Mouse (Mus musculus): ENCODE data around the gene Cntd1. TPM values are rescaled to one million over a fixed set of nuclear protein-coding genes. Genes with fewer than 3 reads are reported as not detected.
"Not testable (repeated sequence)": the region's sequence is repeated elsewhere in the genome, so short reads cannot be mapped to it uniquely, and the experiment has no call there.

The Cntd1 gene
- polyA plus RNA-seq, 1 experiment from 2014 or later, result 1.3 TPM

DNA sequence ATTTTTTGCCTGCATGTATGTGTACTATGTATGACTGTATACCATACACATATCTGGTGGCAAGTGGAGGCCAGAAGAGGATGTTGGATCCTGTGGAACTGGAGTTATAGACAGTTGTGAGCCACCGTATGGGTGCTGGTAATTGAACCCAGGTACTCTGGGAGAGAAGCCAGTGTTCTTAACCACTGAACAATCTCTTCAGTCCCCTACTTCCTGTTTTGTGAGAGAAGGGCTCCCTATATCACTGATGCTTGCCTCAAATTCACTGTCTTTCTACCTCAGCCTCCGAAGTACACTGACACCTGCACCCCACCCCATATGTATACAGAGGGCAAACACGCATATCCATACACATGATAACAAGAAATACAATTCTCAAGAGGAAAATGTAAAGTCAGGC is 32.3 kb downstream of the Cntd1 start:
- no peaks in the 10 kb centered on the region for H3K36me3 ChIP-seq (replicated peaks)
- no peaks in the 10 kb centered on the region for H3K9me3 ChIP-seq
- 85% methylated on average over 3 of the region's 3 CpGs for WGBS
- no peak overlapping the region for H3K27ac ChIP-seq (replicated peaks)
- H3K4me1 ChIP-seq, result no peaks in the 10 kb centered on the region; the same call in 1 of the 2 replicates
- no peak for DNase-seq (ENCODE audit: low spot score)
- H3K27me3 ChIP-seq (replicated peaks; ENCODE audit: low read depth, poor library complexity, severe bottlenecking), result no peaks in the 10 kb centered on the region
- H3K4me3 ChIP-seq, result no peak overlapping the region

DNA sequence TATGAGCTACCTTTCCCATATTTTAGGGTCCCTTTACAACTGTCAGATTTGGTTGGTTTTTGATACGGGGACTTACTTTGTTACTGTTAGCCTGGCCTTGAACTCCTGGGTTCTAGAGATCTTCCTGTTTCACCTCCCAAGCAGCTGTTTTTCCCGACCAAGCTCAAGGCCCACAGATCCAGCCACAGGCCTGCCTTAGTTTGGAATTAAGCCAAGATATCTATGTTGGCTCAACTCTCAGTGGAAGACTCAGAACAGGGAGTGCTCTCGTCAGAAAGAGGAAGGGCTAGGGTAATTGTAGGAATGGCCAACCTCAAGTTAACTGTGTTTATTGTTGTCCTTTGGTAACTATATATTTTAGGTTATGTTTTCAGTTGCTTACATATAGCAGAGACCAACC is 33.3 kb downstream of the Cntd1 start:
- Histone ChIP-seq H3K36me3 (replicated peaks) (no peaks in the 10 kb centered on the region), H3K4me1 (peaks cover 9% of the 10 kb centered on the region), H3K27me3 (replicated peaks; ENCODE audit: low read depth, poor library complexity, severe bottlenecking) (no peaks in the 10 kb centered on the region), H3K27ac (replicated peaks) (no peak overlapping the region), H3K9me3 (no peaks in the 10 kb centered on the region), H3K4me3 (no peak overlapping the region)
- 82% methylated on average over 3 of the region's 3 CpGs for WGBS
- DNase-seq (ENCODE audit: low spot score), result no peak

DNA sequence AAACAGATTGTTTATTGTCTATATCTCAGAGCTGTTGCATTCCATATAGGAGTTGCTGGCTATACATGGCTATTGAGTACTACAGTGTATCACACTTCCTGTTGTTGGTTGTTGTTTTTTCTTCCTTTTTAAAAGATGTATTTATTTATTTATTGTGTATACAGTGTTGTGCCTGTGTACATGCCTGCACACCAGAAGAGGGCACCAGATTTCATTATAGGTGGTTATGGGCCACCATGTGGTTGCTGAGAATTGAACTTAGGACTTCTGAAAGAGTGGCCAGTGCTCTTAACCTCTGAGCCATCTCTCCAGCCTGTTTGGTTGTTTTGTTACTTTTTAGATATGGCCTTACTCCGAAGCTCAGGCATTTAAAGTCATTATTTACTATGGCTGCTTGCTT is 35.8 kb downstream of the Cntd1 start:
- H3K27ac ChIP-seq (replicated peaks), result no peak overlapping the region
- H3K9me3 ChIP-seq, result no peaks in the 10 kb centered on the region
- 92% methylated on average over 1 of the region's 1 CpGs for WGBS
- no peak overlapping the region for H3K4me3 ChIP-seq
- H3K27me3 ChIP-seq (replicated peaks; ENCODE audit: low read depth, poor library complexity, severe bottlenecking), result no peaks in the 10 kb centered on the region
- H3K36me3 ChIP-seq (replicated peaks), result peaks cover 22% of the 10 kb centered on the region
- DNase-seq (ENCODE audit: low spot score), result no peak
- H3K4me1 ChIP-seq, result peaks cover 17% of the 10 kb centered on the region

DNA sequence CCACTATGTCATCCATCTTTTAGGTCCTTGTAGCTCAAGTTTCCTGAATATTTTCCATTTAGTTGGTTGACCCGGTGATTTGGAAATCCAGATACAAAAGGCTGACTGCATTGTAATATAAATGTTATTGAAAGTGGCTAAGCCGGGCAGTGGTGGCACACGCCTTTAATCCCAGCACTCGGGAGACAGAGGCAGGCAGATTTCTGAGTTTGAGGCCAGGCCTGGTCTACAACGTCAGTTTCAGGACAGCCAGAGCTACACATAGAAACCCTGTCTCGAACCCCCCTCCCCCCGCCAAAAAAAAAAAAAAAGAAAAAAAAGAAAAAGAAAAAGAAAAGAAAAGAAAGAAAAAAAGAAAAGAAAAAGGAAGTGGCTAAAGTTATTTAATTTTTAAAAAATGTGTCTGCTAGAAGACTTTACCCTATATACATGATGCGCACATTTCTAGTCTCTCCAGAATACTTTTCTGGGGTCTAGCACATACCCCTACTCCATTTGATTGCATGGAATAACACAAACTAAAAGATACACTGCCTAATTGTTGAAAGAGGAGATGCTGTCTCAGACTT is 36.4 kb downstream of the Cntd1 start:
- peak overlapping the region; percentile 92 for H3K27ac ChIP-seq (replicated peaks)
- H3K4me3 ChIP-seq, result peak overlapping the region; percentile 99
- H3K9me3 ChIP-seq, result no peaks in the 10 kb centered on the region
- no peaks in the 10 kb centered on the region for H3K27me3 ChIP-seq (replicated peaks; ENCODE audit: low read depth, poor library complexity, severe bottlenecking)
- WGBS, result 86% methylated on average over 8 of the region's 8 CpGs
- peaks cover 28% of the 10 kb centered on the region for H3K36me3 ChIP-seq (replicated peaks)
- no peak for DNase-seq (ENCODE audit: low spot score)
- H3K4me1 ChIP-seq, result peaks cover 17% of the 10 kb centered on the region

DNA sequence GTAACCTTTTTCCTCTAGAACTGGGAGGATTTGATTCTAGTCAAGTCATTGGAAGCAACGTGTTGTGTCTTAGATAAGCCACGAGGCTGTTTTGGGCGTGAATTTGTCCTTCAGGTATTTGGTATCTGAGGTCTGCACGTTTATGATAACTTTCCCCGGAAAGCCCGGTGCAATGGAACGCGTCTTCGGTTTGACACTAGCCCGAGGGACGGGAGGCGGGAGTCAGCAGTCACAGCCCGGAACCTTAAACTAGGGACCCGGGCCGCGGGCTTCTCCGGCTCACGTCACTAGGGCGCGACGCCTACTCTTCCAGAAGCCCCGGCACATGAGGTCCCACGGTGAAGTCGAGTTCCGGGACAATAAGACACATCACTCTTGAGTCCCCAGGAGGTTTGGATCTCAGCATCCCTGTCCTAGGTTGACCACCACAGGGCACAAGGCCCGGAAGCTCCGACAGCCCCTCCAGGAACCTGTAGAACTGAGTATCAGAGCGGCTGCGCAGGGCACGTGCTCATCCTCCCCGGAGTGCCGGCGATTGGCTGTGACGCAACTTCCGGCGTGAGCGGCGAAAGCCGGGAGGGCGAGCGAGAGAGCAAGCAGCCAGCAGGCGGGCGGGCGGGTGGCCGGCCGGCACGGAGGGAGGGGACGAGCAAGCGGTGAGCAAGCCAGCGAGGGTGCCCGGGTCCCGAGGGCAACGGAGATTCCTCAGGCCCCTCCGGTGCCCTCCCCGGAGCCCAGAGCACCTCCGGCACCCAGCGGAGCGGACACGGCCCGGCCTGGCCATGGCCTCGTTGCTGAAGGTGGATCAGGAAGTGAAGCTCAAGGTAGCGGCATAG is 37.1 kb downstream of the Cntd1 start, which contains the start of gene Psme3:
Gene Psme3 (plus strand): TSS at position 549 of the 836 bp plus-strand sequence.
- H3K4me1 ChIP-seq, result peaks cover 17% of the 10 kb centered on the region
- no peaks in the 10 kb centered on the region for H3K9me3 ChIP-seq
- H3K27ac ChIP-seq (replicated peaks), result peak within 1 kb of the TSS; percentile 92
- peak; percentile 95 for DNase-seq (ENCODE audit: low spot score)
- H3K4me3 ChIP-seq, result peak within 1 kb of the TSS; percentile 99
- under 1% methylated on average over 62 of the region's 62 CpGs for WGBS
- no peaks in the 10 kb centered on the region for H3K27me3 ChIP-seq (replicated peaks; ENCODE audit: low read depth, poor library complexity, severe bottlenecking)
- H3K36me3 ChIP-seq (replicated peaks), result peaks cover 35% of the 10 kb centered on the region

DNA sequence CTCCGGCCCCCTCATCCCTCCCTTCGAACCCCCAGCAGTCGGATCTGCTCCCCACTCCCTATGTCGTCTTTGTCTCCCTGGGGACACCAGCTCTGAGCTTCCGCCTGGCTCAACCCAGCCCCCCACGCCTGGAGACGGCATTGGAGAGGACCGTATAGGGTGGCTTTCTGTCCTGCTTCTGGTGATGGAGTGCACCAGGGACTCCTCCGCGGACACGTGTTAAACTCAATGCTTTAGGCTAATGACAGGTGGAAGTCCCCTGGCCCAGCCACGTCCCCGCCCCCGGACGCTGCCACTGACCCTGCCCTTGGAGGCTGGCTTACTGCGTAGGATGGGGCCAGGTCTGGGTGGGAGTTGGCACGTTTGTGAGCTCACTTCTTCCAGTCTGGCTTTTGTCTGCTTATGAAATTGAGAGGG is 37.7 kb downstream of the Cntd1 start:
- Histone ChIP-seq H3K27ac (replicated peaks) (peak overlapping the region; percentile 92), H3K4me1 (peaks cover 17% of the 10 kb centered on the region), H3K36me3 (replicated peaks) (peaks cover 42% of the 10 kb centered on the region), H3K4me3 (peak overlapping the region; percentile 99), H3K9me3 (no peaks in the 10 kb centered on the region), H3K27me3 (replicated peaks; ENCODE audit: low read depth, poor library complexity, severe bottlenecking) (no peaks in the 10 kb centered on the region)
- peak; percentile 42 for DNase-seq (ENCODE audit: low spot score)
- under 1% methylated on average over 17 of the region's 17 CpGs for WGBS

DNA sequence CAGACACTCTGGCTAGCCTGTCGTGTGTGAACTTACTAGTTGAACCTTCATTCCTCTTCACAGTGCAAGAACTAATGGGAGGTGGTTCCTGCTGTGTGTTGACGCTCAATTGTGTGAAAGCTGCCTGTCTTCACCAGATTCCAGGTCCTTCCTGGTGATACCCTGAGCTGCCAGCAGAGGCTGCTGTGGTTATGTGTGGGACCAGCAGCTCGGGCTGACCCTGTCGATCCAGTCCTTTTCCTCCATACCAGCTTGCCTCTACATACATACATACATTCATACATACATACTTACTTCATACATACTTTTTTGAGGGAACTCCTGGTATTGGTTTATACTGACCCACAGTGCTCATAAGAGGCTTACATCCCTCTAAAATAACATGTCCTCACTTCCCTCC is 44.8 kb downstream of the Cntd1 start:
- Histone ChIP-seq H3K27ac (replicated peaks) (no peak overlapping the region), H3K27me3 (replicated peaks; ENCODE audit: low read depth, poor library complexity, severe bottlenecking) (no peaks in the 10 kb centered on the region), H3K4me1 (no peaks in the 10 kb centered on the region), H3K36me3 (replicated peaks) (peaks cover 86% of the 10 kb centered on the region), H3K4me3 (no peak overlapping the region), H3K9me3 (no peaks in the 10 kb centered on the region)
- DNase-seq (ENCODE audit: low spot score), result peak; percentile 76
- 23% methylated on average over 4 of the region's 4 CpGs for WGBS

DNA sequence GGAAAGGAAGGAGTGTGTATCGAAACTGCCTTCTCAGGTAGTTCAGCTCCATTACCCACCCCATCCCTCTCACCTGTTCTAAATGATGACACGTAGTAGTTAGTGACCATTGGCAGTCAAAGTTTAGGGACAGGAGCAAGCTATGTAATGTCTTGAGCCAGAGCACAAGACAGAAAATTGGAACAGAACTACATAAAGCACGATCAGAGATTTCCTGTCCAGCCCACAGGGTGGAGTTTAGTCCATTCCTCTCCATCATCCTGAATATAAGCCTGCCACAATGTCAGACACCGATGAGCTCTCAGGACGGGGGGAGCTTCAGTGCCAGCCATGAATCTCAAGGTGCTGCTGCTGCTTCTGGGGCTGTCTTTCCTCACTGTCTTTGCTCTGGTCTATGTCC is 46.0 kb downstream of the Cntd1 start, which contains the start of gene Aoc2:
Gene Aoc2 (plus strand): TSS at position 301 of the 400 bp plus-strand sequence.
- peaks cover 79% of the 10 kb centered on the region for H3K36me3 ChIP-seq (replicated peaks)
- no peaks in the 10 kb centered on the region for H3K9me3 ChIP-seq
- no peak for DNase-seq (ENCODE audit: low spot score)
- H3K4me3 ChIP-seq, result no peak within 1 kb of the TSS
- H3K27me3 ChIP-seq (replicated peaks; ENCODE audit: low read depth, poor library complexity, severe bottlenecking), result no peaks in the 10 kb centered on the region
- H3K27ac ChIP-seq (replicated peaks), result no peak within 1 kb of the TSS
- no peaks in the 10 kb centered on the region for H3K4me1 ChIP-seq
- 96% methylated on average over 5 of the region's 5 CpGs for WGBS

DNA sequence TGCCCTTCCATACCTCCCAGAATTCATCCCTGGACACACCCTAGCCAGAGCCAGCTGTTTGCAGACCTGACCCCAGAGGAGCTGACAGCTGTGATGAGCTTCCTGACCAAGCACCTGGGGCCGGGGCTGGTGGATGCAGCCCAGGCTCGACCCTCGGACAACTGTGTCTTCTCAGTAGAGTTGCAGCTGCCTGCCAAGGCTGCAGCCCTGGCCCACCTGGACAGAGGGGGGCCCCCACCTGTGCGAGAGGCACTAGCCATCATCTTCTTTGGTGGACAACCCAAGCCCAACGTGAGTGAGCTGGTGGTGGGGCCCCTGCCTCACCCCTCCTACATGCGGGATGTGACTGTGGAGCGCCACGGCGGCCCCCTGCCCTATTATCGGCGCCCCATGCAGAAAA is 46.4 kb downstream of the Cntd1 start:
- DNase-seq (ENCODE audit: low spot score); H3K27me3 ChIP-seq (replicated peaks; ENCODE audit: low read depth, poor library complexity, severe bottlenecking); H3K9me3 ChIP-seq; H3K27ac ChIP-seq (replicated peaks); H3K4me1 ChIP-seq; H3K4me3 ChIP-seq: not testable (repeated sequence)
- 93% methylated on average over 11 of the region's 11 CpGs for WGBS
- peaks cover 75% of the 10 kb centered on the region for H3K36me3 ChIP-seq (replicated peaks)

DNA sequence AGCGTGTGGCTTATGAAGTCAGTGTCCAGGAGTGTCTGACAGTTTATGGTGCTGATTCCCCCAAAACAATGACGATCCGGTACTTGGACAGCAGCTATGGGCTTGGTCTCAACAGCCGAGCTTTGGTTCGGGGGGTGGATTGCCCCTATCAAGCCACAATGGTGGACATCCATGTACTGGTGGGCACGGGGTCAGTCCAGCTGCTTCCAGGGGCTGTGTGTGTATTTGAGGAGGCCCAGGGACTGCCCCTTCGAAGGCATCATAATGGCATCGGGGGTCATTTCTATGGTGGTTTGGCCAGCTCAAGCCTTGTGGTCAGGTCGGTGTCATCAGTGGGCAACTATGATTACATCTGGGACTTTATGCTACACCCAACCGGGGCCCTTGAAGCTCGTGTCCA is 47.3 kb downstream of the Cntd1 start:
- peaks cover 66% of the 10 kb centered on the region for H3K36me3 ChIP-seq (replicated peaks)

DNA sequence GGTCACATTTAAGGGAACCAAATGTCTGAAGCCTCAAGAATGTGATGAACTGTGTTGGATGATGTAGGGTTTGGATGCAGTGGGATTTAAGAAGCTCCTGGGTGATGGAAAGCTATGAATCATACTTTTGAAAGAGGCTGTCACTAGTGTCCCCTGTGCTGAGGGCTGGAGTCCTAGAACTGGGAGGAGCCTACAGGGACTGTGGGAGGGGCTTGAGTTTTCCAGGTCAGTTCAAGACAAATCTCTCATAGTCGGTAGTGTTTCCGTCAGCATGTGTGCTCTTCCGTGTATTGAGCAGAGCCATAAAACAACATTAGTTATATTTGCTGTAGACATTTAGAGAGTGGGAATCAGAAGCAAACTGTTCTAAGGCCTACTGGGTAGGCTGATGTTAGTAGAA is 48.5 kb downstream of the Cntd1 start:
- Histone ChIP-seq H3K27ac (replicated peaks) (no peak overlapping the region), H3K36me3 (replicated peaks) (peaks cover 54% of the 10 kb centered on the region), H3K4me1 (0 out of 2 replicates have a peak, but pooled peaks cover 6% of the 10 kb centered on the region), H3K4me3 (no peak overlapping the region), H3K27me3 (replicated peaks; ENCODE audit: low read depth, poor library complexity, severe bottlenecking) (no peaks in the 10 kb centered on the region), H3K9me3 (no peaks in the 10 kb centered on the region)
- no peak for DNase-seq (ENCODE audit: low spot score)
- 56% methylated on average over 3 of the region's 3 CpGs for WGBS

More for the DNA sequence above, 47.3 kb downstream of the Cntd1 start:
- no peaks in the 10 kb centered on the region for H3K27me3 ChIP-seq (replicated peaks; ENCODE audit: low read depth, poor library complexity, severe bottlenecking)
- H3K27ac ChIP-seq (replicated peaks), result no peak overlapping the region
- 0 out of 2 replicates have a peak, but pooled peaks cover 6% of the 10 kb centered on the region for H3K4me1 ChIP-seq
- no peaks in the 10 kb centered on the region for H3K9me3 ChIP-seq
- DNase-seq (ENCODE audit: low spot score), result no peak
- WGBS, result 87% methylated on average over 11 of the region's 11 CpGs
- H3K4me3 ChIP-seq, result no peak overlapping the region

DNA sequence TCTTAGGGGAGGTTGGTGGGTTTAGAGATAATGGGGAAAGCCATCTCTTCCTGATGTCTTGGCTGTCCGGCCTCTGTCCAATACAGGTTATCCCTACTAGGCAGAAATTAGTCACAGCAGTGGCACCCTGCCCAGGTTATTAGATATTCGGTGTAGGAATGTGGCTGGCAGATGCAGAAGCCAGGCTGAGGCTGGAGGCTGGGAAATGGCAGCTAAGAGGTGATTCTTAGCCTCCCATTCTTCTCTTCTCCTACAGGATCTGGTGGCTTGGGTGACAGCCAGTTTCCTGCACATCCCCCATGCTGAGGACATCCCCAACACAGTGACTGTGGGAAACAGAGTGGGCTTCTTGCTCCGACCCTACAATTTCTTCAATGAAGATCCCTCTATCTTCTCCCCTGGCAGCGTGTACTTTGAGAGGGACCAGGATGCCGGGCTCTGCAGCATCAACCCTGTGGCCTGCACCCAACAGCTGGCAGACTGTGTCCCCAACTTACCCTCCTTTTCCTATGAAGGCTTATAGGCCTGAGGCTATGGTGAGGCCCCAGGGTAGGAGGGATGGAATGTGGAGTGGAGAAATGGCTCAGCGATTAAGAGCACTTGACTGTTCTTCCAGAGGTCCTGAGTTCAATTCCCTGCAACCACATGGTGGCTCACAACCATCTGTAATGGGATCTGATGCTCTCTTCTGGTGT is 50.3 kb downstream of the Cntd1 start:
- no peak for DNase-seq (ENCODE audit: low spot score)
- Histone ChIP-seq H3K27me3 (replicated peaks; ENCODE audit: low read depth, poor library complexity, severe bottlenecking) (0 out of 2 replicates have a peak, but pooled peaks cover 3% of the 10 kb centered on the region), H3K4me1 (peaks cover 14% of the 10 kb centered on the region), H3K9me3 (no peaks in the 10 kb centered on the region), H3K4me3 (no peak overlapping the region), H3K36me3 (replicated peaks) (peaks cover 36% of the 10 kb centered on the region), H3K27ac (replicated peaks) (no peak overlapping the region)
- 85% methylated on average over 6 of the region's 6 CpGs for WGBS

All from embryonic facial prominence, embryonic 10.5 days (tissue).